In genomic region chr16:23374938-23375337, GRCm38 (mm10) we compare ENCODE assay signal across 10 mouse cellular contexts. TPM values are rescaled to one million over a fixed set of nuclear protein-coding genes. Genes with fewer than 3 reads are reported as not detected.
DNase-seq lines count a peak whose midpoint lies in the region; ATAC-seq and TF ChIP-seq lines count a peak whose summit lies in the region.
"Had no signal": no experiment of that assay in that cellular context is flagged by ENCODE, and none has a peak within 500 bp of the region (broad histone marks: within the 10 kb centered on the region; RNA-seq: fewer than 3 reads in every experiment).

No protein-coding gene starts in this region.

- TF ChIP-seq CTCF in liver, postnatal 0 days (IDR thresholded peaks at IDR 0.05; ENCODE audit: low read depth), result no peak

- peak overlapping the region; percentile 63; the same call in 1 of the 2 replicates for H3K27ac ChIP-seq in embryonic facial prominence, embryonic 13.5 days
- H3K27ac ChIP-seq in embryonic facial prominence, embryonic 10.5 days (replicated peaks), result no peak overlapping the region
- H3K27ac ChIP-seq in liver, postnatal 0 days (ENCODE audit: low read depth), result peak overlapping the region; percentile 39; the same call in 1 of the 2 replicates
- H3K27ac ChIP-seq in liver, embryonic 12.5 days, result no peak overlapping the region
- H3K27ac ChIP-seq: forebrain, embryonic 13.5 days had no signal

- H3K9ac ChIP-seq in embryonic facial prominence, embryonic 13.5 days, result no peak overlapping the region
- no peak overlapping the region for H3K9ac ChIP-seq in liver, postnatal 0 days (replicated peaks)
- no peak overlapping the region for H3K9ac ChIP-seq in liver, embryonic 12.5 days
- H3K9ac ChIP-seq: forebrain, embryonic 13.5 days had no signal

- no peaks in the 10 kb centered on the region for H3K36me3 ChIP-seq in embryonic facial prominence, embryonic 13.5 days
- H3K36me3 ChIP-seq in embryonic facial prominence, embryonic 10.5 days (replicated peaks), result no peaks in the 10 kb centered on the region
- H3K36me3 ChIP-seq in liver, postnatal 0 days (replicated peaks; ENCODE audit: insufficient read depth, low read length), result no peaks in the 10 kb centered on the region
- no peaks in the 10 kb centered on the region for H3K36me3 ChIP-seq in liver, embryonic 12.5 days
- H3K36me3 ChIP-seq in myocyte (ENCODE audit: control insufficient read depth, insufficient read depth), result no peaks in the 10 kb centered on the region

- no peaks in the 10 kb centered on the region for H3K27me3 ChIP-seq in embryonic facial prominence, embryonic 13.5 days
- H3K27me3 ChIP-seq in embryonic facial prominence, embryonic 10.5 days (replicated peaks; ENCODE audit: low read depth, poor library complexity, severe bottlenecking), result no peaks in the 10 kb centered on the region
- no peaks in the 10 kb centered on the region for H3K27me3 ChIP-seq in liver, postnatal 0 days (ENCODE audit: insufficient read depth, low read length)
- H3K27me3 ChIP-seq in liver, embryonic 12.5 days (replicated peaks), result no peaks in the 10 kb centered on the region
- H3K27me3 ChIP-seq in myocyte (ENCODE audit: control insufficient read depth, insufficient read depth, insufficient read length), result no peaks in the 10 kb centered on the region
- H3K27me3 ChIP-seq: forebrain, embryonic 13.5 days had no signal

- 0 out of 2 replicates have a peak, but pooled peaks cover 2% of the 10 kb centered on the region for H3K4me1 ChIP-seq in embryonic facial prominence, embryonic 13.5 days
- no peaks in the 10 kb centered on the region for H3K4me1 ChIP-seq in embryonic facial prominence, embryonic 10.5 days
- no peaks in the 10 kb centered on the region for H3K4me1 ChIP-seq in liver, postnatal 0 days (ENCODE audit: insufficient read depth)
- H3K4me1 ChIP-seq in liver, embryonic 12.5 days, result no peaks in the 10 kb centered on the region
- H3K4me1 ChIP-seq: forebrain, embryonic 13.5 days had no signal

- TF ChIP-seq POLR2A in myocyte (IDR thresholded peaks at IDR 0.05; ENCODE audit: insufficient read length, low read depth), result no peak

- H3K9me3 ChIP-seq in embryonic facial prominence, embryonic 13.5 days, result no peaks in the 10 kb centered on the region
- no peaks in the 10 kb centered on the region for H3K9me3 ChIP-seq in embryonic facial prominence, embryonic 10.5 days
- H3K9me3 ChIP-seq in liver, postnatal 0 days (ENCODE audit: low read length), result no peaks in the 10 kb centered on the region
- H3K9me3 ChIP-seq in liver, embryonic 12.5 days (replicated peaks), result no peaks in the 10 kb centered on the region
- H3K9me3 ChIP-seq: forebrain, embryonic 13.5 days had no signal

- no peak for ATAC-seq in embryonic facial prominence, embryonic 13.5 days (ENCODE audit: insufficient number of reproducible peaks, insufficient read depth, low FRiP score, low TSS enrichment, low read depth)
- peak; percentile 72 for ATAC-seq in liver, postnatal 0 days
- no peak for ATAC-seq in liver, embryonic 12.5 days
- peak; percentile 82 for ATAC-seq in granulocyte monocyte progenitor cell, adult 5-6 weeks (replicated peaks; ENCODE audit: poor library complexity, severe bottlenecking)
- ATAC-seq: forebrain, embryonic 13.5 days had no signal

- H3K79me2 ChIP-seq in myocyte (ENCODE audit: control insufficient read depth, insufficient read depth), result no peaks in the 10 kb centered on the region

- no peak for TF ChIP-seq EP300 in liver, postnatal 0 days (IDR thresholded peaks at IDR 0.05; ENCODE audit: low read depth)

- no peak overlapping the region for H3ac ChIP-seq in myocyte (ENCODE audit: control insufficient read depth, insufficient read length)

- H3K4me2 ChIP-seq in embryonic facial prominence, embryonic 13.5 days, result no peak overlapping the region
- no peak overlapping the region for H3K4me2 ChIP-seq in liver, postnatal 0 days (ENCODE audit: low read depth, low read length)
- H3K4me2 ChIP-seq in liver, embryonic 12.5 days, result no peak overlapping the region
- peak overlapping the region; percentile 24 for H3K4me2 ChIP-seq in myocyte (ENCODE audit: low read depth)
- H3K4me2 ChIP-seq: forebrain, embryonic 13.5 days had no signal

- WGBS in embryonic facial prominence, embryonic 13.5 days, result 52% methylated on average over 5 of the region's 5 CpGs
- WGBS in embryonic facial prominence, embryonic 10.5 days, result 86% methylated on average over 5 of the region's 5 CpGs
- WGBS in liver, postnatal 0 days (ENCODE audit: insufficient replicate concordance), result 25% methylated on average over 5 of the region's 5 CpGs
- WGBS in liver, embryonic 12.5 days (ENCODE audit: insufficient replicate concordance), result 28% methylated on average over 5 of the region's 5 CpGs

- no peak overlapping the region for H3K4me3 ChIP-seq in embryonic facial prominence, embryonic 13.5 days
- no peak overlapping the region for H3K4me3 ChIP-seq in embryonic facial prominence, embryonic 10.5 days
- no peak overlapping the region for H3K4me3 ChIP-seq in liver, postnatal 0 days (ENCODE audit: low read depth, low read length)
- H3K4me3 ChIP-seq in liver, embryonic 12.5 days, result no peak overlapping the region
- H3K4me3 ChIP-seq in myocyte, result no peak overlapping the region
- H3K4me3 ChIP-seq: forebrain, embryonic 13.5 days had no signal

- no peak for DNase-seq in embryonic facial prominence, embryonic 10.5 days (ENCODE audit: low spot score)
- DNase-seq in liver, postnatal 0 days, result no peak
- DNase-seq in urinary bladder, postnatal 14 days (ENCODE audit: low spot score), result no peak
- no peak for DNase-seq in MN1 (ENCODE audit: low spot score)
- DNase-seq: kidney, postnatal 10 days had no signal

TF ChIP-seq in myocyte, 11 proteins besides CTCF, POLR2A, EP300 and RAD21:
- TF ChIP-seq MYOD1 (IDR thresholded peaks at IDR 0.05; ENCODE audit: control insufficient read depth in 1 of 3, insufficient read length in 2 of 3, low read depth in 2 of 3) (no peak), USF1 (IDR thresholded peaks at IDR 0.05; ENCODE audit: low read depth) (peak; percentile 31)

RNA-seq across cellular contexts. Expression of gene Rtp1, which starts 54.0 kb away (rescaled TPM):
- polyA plus RNA-seq in embryonic facial prominence, embryonic 13.5 days (2015; fragmentation: Nextera tagmentation; extraction: Ambion mirVana), result 0.87 and 2.9 TPM in 2 replicates
- not detected in 2 replicates for polyA plus RNA-seq in embryonic facial prominence, embryonic 10.5 days (2016; fragmentation: Nextera tagmentation; extraction: Ambion mirVana)
- not detected in 2 replicates for polyA plus RNA-seq in liver, postnatal 0 days (2015; fragmentation: Nextera tagmentation; extraction: Ambion mirVana)
- not detected in 2 replicates for polyA plus RNA-seq in liver, embryonic 12.5 days (2016; fragmentation: Nextera tagmentation; extraction: Ambion mirVana)
- not detected in 2 replicates for total RNA-seq in granulocyte monocyte progenitor cell, adult 5-6 weeks (2014; fragmentation: Nextera tagmentation)
- total RNA-seq in granulocyte monocyte progenitor cell, adult 5-6 weeks (2017), result not detected in 2 replicates
- not detected for polyA plus RNA-seq in myocyte (2012; fragmentation: generic; extraction: Trizol)
- polyA plus RNA-seq: forebrain, embryonic 13.5 days had no signal

Comparison
In these comparisons a context has a peak if more than half of its experiments do, and no peak if none do; other contexts are left out.
1. ATAC-seq: peak in liver, postnatal 0 days (single experiment) and granulocyte monocyte progenitor cell, adult 5-6 weeks (single experiment); none in embryonic facial prominence, embryonic 13.5 days (single experiment) and liver, embryonic 12.5 days (single experiment).
2. H3K27ac ChIP-seq: peak in embryonic facial prominence, embryonic 13.5 days (single experiment) and liver, postnatal 0 days (single experiment); none in embryonic facial prominence, embryonic 10.5 days (single experiment) and liver, embryonic 12.5 days (single experiment).